Mouse (Mus musculus): ENCODE results near the gene Cers6.

The Cers6 gene

DNA sequence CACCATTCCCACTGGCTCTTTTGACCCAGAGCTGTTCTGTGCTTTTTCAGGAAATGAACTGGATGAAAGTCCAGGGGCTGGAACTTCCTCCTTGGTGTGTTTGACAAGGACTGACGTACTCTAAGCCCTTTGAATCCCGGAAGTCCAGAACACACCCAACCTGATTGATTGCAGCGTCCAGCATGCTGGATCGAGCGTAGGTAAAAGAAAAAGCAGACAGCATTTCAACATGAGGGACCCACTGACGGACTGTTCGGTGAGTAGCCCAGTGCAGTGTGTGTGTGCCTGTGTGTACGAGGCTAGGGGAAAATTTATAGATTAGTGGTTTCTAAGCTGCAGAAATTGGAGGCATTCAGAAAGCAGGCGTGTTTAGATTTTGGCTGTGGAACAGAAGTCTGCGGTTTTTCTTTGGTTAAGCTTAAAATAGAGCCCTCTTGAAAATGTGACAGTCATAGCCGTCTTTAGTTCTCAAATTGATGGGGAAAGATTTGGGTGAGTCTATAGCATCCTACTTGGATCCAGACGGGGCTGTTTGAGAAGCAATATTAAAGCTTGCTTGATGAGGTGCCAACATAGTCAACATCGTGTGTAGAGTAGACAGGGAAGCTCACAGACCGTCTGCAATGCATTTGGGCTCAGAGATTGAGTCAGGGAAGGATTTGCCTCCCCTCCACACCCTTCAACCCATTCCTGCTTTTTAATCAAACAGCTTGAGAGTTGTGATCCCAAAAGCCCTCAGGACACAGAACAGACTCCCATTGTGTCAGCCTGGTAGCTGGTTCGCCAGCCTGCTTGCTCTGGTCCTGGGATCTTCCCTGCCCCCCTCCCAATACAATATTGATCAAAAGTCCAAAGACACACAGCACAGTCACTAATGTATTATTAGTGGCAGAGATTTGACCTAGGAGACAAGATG, 274.7 kb downstream of the Cers6 start, which contains the start of gene Nostrin:
Gene Nostrin (plus strand): TSS at position 140 of the 916 bp plus-strand sequence.
- H3K36me3 ChIP-seq (ENCODE audit: insufficient read depth, low read length) = no peaks in the 10 kb centered on the region
- H3K4me1 ChIP-seq (replicated peaks; ENCODE audit: low read depth, low read length) = peaks cover 17% of the 10 kb centered on the region
- H3K9me3 ChIP-seq (ENCODE audit: low read length) = no peaks in the 10 kb centered on the region
- no peak for TF ChIP-seq POU5F1 (IDR thresholded peaks at IDR 0.05; ENCODE audit: borderline replicate concordance, low read length)
- no peak for TF ChIP-seq NANOG (IDR thresholded peaks at IDR 0.05; ENCODE audit: borderline replicate concordance, low read length)
- H3K4me3 ChIP-seq (replicated peaks; ENCODE audit: low read length) = no peak within 1 kb of the TSS
- H3K27me3 ChIP-seq (ENCODE audit: insufficient read depth, low read length) = no peaks in the 10 kb centered on the region

DNA sequence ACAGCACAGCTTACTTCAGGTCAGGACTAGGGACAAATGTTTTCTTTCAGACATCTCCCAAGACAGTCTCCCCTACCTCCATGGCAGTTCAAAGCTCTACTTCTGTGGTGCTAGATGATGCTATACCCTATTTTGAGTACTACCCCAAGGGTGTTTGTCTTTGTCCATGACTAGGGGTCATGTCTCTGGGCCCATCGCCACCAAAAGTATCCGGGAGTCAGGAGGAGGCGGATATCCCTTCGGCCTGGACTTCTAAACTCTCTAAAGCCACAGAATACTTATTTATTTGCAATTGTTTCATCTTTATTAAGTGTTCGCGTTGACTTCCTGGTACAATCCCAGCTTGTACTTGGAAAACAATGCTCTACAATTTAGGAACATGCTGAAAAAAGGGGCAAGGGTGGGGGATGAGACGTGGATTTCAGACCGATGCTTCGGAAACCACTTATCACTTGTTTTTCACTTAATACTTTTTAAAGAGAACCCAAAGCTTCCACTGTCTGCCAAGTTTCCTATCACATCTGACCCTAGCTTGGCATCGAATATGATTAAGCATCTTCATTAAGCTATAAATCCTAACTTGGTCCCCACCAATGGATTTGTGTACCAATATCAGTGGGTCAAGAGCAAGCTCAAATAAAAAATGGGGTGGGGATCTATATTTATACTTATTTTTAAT, 276.3 kb downstream of the Cers6 start:
- Histone ChIP-seq H3K9me3 (ENCODE audit: low read length) (no peaks in the 10 kb centered on the region), H3K4me1 (replicated peaks; ENCODE audit: low read depth, low read length) (peaks cover 6% of the 10 kb centered on the region)
- no peak for TF ChIP-seq CTCF (conservative IDR thresholded peaks at IDR 0.05; ENCODE audit: low read length)
- no peak for TF ChIP-seq POU5F1 (IDR thresholded peaks at IDR 0.05; ENCODE audit: borderline replicate concordance, low read length)
- TF ChIP-seq NANOG (IDR thresholded peaks at IDR 0.05; ENCODE audit: borderline replicate concordance, low read length) = no peak

DNA sequence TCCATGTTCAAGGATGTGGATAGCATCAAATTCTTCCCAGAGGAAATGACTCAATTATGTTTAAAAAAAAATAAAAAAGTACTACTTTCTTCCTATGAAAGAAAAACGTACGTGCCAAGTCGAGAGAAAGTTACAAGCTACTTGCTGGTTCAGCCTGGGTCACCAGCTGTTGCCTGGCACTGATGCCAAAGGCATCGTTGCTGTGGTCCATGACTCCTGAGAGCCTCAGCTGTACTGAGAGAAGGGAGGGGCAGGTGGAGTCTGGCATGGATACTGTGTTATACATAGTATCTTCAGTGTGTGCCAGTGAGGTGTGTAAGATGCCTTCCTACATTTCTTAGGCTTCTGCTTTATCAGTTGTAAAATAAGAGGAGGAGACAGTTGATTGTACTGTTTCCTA, 277.5 kb downstream of the Cers6 start:
- no peaks in the 10 kb centered on the region for H3K4me1 ChIP-seq (replicated peaks; ENCODE audit: low read depth, low read length)
- H3K4me3 ChIP-seq (replicated peaks; ENCODE audit: low read length) = no peak overlapping the region
- no peaks in the 10 kb centered on the region for H3K36me3 ChIP-seq (ENCODE audit: insufficient read depth, low read length)
- no peaks in the 10 kb centered on the region for H3K27me3 ChIP-seq (ENCODE audit: insufficient read depth, low read length)
- TF ChIP-seq NANOG (IDR thresholded peaks at IDR 0.05; ENCODE audit: borderline replicate concordance, low read length) (no peak), POU5F1 (IDR thresholded peaks at IDR 0.05; ENCODE audit: borderline replicate concordance, low read length) (no peak), CTCF (conservative IDR thresholded peaks at IDR 0.05; ENCODE audit: low read length) (no peak)
- H3K9me3 ChIP-seq (ENCODE audit: low read length) = no peaks in the 10 kb centered on the region

More for the DNA sequence above, 276.3 kb downstream of the Cers6 start:
- Histone ChIP-seq H3K36me3 (ENCODE audit: insufficient read depth, low read length) (no peaks in the 10 kb centered on the region), H3K27me3 (ENCODE audit: insufficient read depth, low read length) (no peaks in the 10 kb centered on the region), H3K4me3 (replicated peaks; ENCODE audit: low read length) (no peak overlapping the region)

DNA sequence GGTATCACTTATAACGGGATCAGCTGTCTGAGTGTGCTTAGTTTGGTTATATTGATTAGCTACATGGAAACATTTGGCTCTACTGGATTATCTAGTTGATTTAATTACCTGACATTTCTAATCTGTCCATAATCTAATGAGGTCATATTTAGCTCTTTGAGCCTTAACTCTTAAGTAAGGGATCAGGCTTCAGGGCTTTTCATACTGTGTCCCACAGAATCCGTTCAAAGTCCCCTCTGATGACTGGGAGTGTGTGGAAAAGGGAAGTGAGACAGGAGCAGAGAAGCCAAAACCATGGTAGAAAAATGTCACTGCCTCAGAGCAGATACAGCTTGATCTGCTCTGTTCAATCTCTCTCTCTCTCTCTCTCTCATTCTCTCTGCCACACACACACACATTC, 279.0 kb downstream of the Cers6 start:
- no peaks in the 10 kb centered on the region for H3K9me3 ChIP-seq (ENCODE audit: low read length)
- no peaks in the 10 kb centered on the region for H3K4me1 ChIP-seq (replicated peaks; ENCODE audit: low read depth, low read length)
- TF ChIP-seq NANOG (IDR thresholded peaks at IDR 0.05; ENCODE audit: borderline replicate concordance, low read length) (no peak), CTCF (conservative IDR thresholded peaks at IDR 0.05; ENCODE audit: low read length) (no peak), POU5F1 (IDR thresholded peaks at IDR 0.05; ENCODE audit: borderline replicate concordance, low read length) (no peak)
- no peaks in the 10 kb centered on the region for H3K36me3 ChIP-seq (ENCODE audit: insufficient read depth, low read length)
- H3K27me3 ChIP-seq (ENCODE audit: insufficient read depth, low read length) = no peaks in the 10 kb centered on the region
- no peak overlapping the region for H3K4me3 ChIP-seq (replicated peaks; ENCODE audit: low read length)

DNA sequence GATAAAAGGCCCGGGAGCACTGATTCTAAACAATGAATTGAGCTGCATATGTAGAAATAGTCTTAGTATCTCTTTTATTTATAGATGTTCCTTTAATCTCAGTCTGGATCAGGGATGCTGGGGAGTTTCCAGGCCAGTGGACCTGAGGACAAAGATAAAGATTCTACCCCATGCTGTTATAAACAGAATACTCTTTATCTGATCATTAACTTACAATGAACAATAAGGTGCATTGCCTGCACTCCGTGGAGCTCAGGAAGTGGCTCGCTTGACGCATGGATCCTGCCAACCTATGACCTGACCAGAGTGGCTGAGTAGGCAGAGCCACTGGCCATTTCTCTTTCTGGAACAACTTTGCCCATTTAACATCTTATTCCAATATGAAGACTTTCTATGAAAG, 279.6 kb downstream of the Cers6 start:
- Histone ChIP-seq H3K27me3 (ENCODE audit: insufficient read depth, low read length) (no peaks in the 10 kb centered on the region), H3K9me3 (ENCODE audit: low read length) (no peaks in the 10 kb centered on the region), H3K4me3 (replicated peaks; ENCODE audit: low read length) (no peak overlapping the region), H3K4me1 (replicated peaks; ENCODE audit: low read depth, low read length) (no peaks in the 10 kb centered on the region), H3K36me3 (ENCODE audit: insufficient read depth, low read length) (no peaks in the 10 kb centered on the region)
- TF ChIP-seq CTCF (conservative IDR thresholded peaks at IDR 0.05; ENCODE audit: low read length) (no peak), NANOG (IDR thresholded peaks at IDR 0.05; ENCODE audit: borderline replicate concordance, low read length) (no peak), POU5F1 (IDR thresholded peaks at IDR 0.05; ENCODE audit: borderline replicate concordance, low read length) (no peak)

DNA sequence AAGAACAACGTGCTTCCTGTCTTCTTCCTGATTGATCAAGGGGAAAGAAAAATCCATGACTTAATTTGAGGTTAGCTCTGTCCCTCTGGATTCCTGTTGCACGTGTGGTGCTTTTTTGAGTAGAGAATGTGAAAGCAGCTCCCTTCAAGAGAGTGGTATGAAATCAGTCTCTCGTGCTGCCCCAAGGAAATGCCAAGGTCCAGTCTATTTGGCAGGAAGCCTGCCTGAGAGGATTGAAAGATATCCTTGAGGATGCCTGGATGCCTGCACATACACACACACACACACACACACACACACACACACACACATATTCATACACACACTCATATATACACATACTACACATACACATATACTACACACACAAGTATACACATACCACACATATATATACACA, 287.4 kb downstream of the Cers6 start:
- TF ChIP-seq CTCF (conservative IDR thresholded peaks at IDR 0.05; ENCODE audit: low read length) (no peak), NANOG (IDR thresholded peaks at IDR 0.05; ENCODE audit: borderline replicate concordance, low read length) (no peak), POU5F1 (IDR thresholded peaks at IDR 0.05; ENCODE audit: borderline replicate concordance, low read length) (no peak)
- no peaks in the 10 kb centered on the region for H3K4me1 ChIP-seq (replicated peaks; ENCODE audit: low read depth, low read length)
- no peak overlapping the region for H3K4me3 ChIP-seq (replicated peaks; ENCODE audit: low read length)
- H3K27me3 ChIP-seq (ENCODE audit: insufficient read depth, low read length) = no peaks in the 10 kb centered on the region
- H3K36me3 ChIP-seq (ENCODE audit: insufficient read depth, low read length) = no peaks in the 10 kb centered on the region
- H3K9me3 ChIP-seq (ENCODE audit: low read length) = no peaks in the 10 kb centered on the region

DNA sequence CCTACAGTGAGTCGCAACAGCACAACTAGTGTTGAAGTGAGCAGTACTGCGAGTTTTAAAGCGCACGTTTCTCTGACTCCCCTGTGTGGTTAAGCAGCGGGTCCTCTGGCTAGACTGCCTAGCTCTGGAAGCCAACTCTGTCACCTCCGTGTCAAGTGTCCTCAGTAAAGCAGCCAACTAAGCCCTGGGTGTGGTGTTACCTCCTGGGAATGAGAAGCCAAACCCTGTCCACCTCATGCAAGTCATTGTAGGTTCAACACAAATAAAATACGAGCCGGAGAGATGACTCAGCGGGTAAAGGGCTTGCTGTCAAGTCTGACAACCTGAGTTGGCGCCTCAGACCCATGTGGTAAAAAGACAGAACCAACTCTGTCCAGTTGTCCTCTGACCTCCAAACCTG, 287.9 kb downstream of the Cers6 start:
- H3K36me3 ChIP-seq (ENCODE audit: insufficient read depth, low read length) = no peaks in the 10 kb centered on the region
- TF ChIP-seq POU5F1 (IDR thresholded peaks at IDR 0.05; ENCODE audit: borderline replicate concordance, low read length) (no peak), NANOG (IDR thresholded peaks at IDR 0.05; ENCODE audit: borderline replicate concordance, low read length) (no peak), CTCF (conservative IDR thresholded peaks at IDR 0.05; ENCODE audit: low read length) (no peak)

DNA sequence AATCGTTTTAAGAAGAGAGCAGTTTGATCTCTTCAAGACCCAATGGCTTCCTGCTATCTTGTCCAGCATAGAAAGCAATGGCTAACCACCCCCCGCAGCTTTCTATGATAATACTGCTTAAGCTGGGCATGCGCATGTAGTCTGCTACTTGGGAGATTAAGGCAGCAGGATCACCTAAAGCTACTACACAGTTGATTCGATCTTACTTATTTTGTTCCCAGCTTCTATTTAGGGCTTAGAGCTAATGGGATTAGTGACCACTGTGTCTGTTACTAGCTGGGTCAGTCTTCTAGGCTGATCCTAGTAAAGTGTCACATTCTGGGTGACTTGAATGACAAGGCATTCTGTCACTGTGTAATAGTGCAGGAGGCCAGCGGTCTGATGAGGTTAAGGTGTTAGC, 289.6 kb downstream of the Cers6 start:
- H3K4me3 ChIP-seq (replicated peaks; ENCODE audit: low read length) = no peak overlapping the region
- H3K27me3 ChIP-seq (ENCODE audit: insufficient read depth, low read length) = no peaks in the 10 kb centered on the region
- H3K4me1 ChIP-seq (replicated peaks; ENCODE audit: low read depth, low read length) = no peaks in the 10 kb centered on the region
- no peaks in the 10 kb centered on the region for H3K36me3 ChIP-seq (ENCODE audit: insufficient read depth, low read length)
- TF ChIP-seq POU5F1 (IDR thresholded peaks at IDR 0.05; ENCODE audit: borderline replicate concordance, low read length) = no peak
- TF ChIP-seq NANOG (IDR thresholded peaks at IDR 0.05; ENCODE audit: borderline replicate concordance, low read length) = no peak
- no peak for TF ChIP-seq CTCF (conservative IDR thresholded peaks at IDR 0.05; ENCODE audit: low read length)
- no peaks in the 10 kb centered on the region for H3K9me3 ChIP-seq (ENCODE audit: low read length)

More for the DNA sequence above, 287.9 kb downstream of the Cers6 start:
- H3K9me3 ChIP-seq (ENCODE audit: low read length) = no peaks in the 10 kb centered on the region
- H3K4me1 ChIP-seq (replicated peaks; ENCODE audit: low read depth, low read length) = no peaks in the 10 kb centered on the region
- no peaks in the 10 kb centered on the region for H3K27me3 ChIP-seq (ENCODE audit: insufficient read depth, low read length)
- no peak overlapping the region for H3K4me3 ChIP-seq (replicated peaks; ENCODE audit: low read length)

Measured in E14TG2a.4 (cell line).